Mouse (Mus musculus) frontal cortex, postnatal 14 days (tissue): Measurements from ENCODE around the gene Slc25a25.

Experiments used
- DNase-seq, 2 experiments: peaks; one replicate each; pipeline ENCODE4 v3.0.0; 2022; ENCODE audit warnings: low spot score in 2 of 2

Gene Slc25a25

GRCm38 (mm10) chr2:32407144-32407824 lies 44.0 kb downstream of the Slc25a25 start:
- DNase-seq, result no peak

DNA sequence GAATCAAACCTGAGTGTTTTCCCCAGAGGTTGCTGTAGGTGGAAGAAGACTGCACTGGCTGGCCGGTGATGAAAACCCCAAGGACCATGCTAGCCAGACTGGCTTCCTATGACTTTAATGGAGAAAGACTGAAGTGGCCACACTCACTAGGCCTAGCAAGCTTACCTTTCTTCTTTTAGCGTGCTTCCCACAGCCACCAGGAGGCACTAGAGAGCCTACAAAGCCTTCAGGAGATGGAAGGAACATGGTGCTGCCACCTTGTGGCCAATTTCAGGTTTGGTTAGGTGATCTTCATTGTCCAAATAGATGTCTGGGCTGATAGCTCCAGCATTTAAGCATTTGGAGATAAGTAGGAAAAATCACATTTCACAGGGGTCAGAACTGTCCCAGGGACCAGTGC lies 46.6 kb downstream of the Slc25a25 start:
- DNase-seq, result peak; percentile 83 to 90

DNA sequence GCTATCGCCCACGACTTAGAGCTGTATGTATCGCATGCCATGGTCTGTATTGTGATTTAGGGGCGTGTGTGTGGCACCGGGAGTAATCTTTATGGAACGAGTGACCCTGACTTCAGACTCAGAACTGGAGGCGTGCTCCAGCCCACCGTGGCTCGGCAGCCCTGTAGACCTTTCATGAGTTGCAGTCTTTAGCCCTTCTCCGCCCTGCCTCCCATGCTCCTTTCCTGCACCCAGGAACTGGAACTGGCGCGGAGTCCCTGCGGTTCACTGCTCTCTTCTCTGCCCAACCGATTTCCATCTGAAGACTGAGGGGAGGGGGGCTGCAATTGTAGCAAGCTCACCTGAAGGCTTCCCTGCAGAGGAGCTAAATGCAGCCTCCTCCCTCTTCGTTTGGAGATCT lies 54.5 kb downstream of the Slc25a25 start:
- DNase-seq, result no peak

DNA sequence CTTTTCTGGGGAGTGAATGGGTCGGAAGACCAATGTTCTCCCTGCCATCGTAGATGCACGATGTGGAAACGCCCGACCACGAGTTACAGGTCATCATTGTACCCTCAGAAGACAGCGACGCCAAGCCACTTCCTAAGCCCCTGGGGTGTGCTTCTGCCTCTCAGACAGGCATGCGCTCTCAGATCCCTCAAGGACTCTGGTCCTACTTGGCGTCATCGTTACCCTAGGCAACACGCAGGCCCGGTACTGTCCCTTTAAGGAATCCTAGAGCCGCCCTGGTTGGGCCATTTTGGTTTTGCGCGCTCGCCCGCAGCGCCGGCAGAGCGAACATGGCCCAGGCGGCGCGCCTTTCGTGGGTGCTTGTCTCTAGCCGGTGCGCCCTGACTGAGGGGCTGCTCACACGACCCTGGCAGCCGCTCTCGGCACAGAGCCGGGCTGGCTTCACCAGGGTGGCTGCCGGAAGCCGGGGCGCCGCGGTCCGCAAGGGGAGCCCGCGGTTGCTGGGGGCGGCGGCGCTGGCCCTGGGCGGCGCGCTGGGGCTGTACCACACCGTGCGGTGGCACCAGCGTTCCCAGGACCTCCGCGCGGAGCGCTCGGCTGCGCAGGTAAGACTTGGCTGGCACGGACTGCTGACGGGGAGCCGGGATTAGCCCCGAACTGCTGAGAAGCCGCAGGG lies 55.2 kb downstream of the Slc25a25 start:
- DNase-seq, result peak; percentile 89 to 92

GRCm38 (mm10) chr2:32395484-32395945 lies 55.7 kb downstream of the Slc25a25 start, which contains the start of gene Ptges2:
Ptges2 (plus strand) TSS chr2:32395896.
- DNase-seq, result peak; percentile 84 to 85

- DNase-seq, result peak in 1 of 2 experiments; percentile 27
Observed at GRCm38 (mm10) chr2:32394973-32395372, 56.3 kb downstream of the Slc25a25 start.

GRCm38 (mm10) chr2:32392063-32392462 lies 59.2 kb downstream of the Slc25a25 start:
- DNase-seq, result no peak

GRCm38 (mm10) chr2:32390871-32391270 lies 60.4 kb downstream of the Slc25a25 start:
- DNase-seq, result no peak

GRCm38 (mm10) chr2:32389157-32389556 lies 62.1 kb downstream of the Slc25a25 start:
- DNase-seq, result no peak

DNA sequence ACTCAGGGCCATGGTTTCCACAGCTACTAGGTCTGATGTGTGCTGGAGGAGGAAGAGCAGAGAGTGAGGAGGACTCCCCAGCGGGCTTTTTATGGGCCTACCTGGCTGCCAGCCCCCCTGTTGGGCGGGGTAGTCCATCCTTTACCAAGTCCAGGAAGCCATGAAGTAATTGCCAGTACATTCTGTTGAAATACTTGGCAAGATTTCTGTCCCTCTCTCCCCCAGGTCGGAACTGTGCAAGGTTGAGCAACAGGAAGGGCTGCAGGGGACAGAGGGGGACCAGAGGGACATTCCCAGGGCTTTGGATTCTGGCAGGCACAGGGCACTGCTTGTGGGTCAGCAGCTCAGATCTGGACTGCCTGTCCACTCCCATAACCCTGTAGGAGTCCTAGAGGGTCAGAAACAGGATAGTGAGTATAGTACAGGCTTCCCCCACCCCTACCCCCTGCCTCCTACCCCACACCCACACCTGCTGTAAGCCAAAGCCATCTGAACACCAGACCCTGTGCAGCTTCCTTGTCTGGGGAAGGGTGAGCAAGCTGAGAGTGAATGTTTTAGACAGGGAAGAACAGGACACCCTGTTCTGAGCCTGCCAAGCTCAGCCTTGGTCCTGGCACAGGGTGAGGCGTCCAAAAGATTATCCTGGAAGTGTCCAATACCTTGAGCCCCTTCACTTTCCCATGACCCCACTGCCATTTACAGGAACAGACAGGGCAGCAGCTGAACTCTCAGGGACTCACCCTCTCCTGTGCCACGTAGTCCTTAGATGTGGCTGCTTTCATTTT lies 63.3 kb downstream of the Slc25a25 start, which contains the start of gene Lcn2:
TSS of gene Lcn2 (minus strand) at position 547 of the 785 bp plus-strand sequence.
- no peak for DNase-seq

DNA sequence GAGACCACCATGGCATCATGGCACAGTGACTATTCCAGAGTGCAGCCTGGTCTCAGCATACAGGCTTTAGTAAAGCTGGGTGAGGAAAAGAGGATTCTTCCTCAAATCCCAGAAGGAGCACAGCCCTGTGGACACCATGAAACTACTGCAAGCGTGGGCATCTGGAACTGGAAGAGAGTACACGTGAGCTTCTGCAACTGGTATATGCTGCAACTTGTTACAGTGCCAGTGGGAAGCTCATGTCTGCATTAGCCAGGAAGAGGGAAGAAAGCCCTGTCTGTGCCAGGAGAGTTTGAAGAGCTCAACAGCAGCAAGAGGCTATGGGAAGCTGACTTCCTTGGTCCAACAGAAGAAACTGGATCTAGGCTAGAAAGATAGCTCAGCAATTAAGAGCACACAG lies 68.6 kb downstream of the Slc25a25 start:
- DNase-seq, result no peak

GRCm38 (mm10) chr2:32381775-32382223 lies 69.4 kb downstream of the Slc25a25 start, which contains the start of gene 1110008P14Rik:
1110008P14Rik (minus strand) TSS chr2:32381938.
- DNase-seq, result peak; percentile 80 to 86

DNA sequence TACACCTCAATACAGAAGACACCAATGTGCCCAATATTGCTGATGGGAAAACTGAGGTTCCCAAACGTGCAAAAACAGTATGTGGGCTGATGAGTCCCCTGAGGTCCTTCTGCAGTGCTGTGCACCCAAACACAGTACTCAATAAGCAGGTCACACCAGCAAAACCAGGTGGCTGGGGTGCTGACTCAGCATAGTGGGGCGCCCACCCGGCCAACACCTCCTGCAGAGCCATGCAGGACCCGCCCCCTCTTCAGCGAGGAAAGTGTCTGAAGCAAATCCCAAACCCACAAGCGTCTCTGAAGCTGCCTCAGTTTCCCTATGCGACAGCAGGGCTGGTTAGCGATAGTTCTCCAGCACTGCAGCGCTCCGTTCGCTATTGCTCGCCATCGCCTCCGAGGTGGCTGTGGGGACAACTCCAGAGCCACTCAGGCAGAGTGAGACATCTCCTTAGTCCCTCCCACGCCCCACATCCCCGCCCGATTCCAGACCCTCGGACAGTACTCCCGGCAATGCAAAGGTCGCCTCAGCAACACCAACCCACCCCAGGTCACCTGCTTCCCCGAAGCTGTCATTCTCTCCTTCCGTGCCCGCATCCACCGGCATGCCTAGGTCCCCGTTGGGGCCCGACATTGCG lies 70.0 kb downstream of the Slc25a25 start:
- DNase-seq, result peak in 1 of 2 experiments; percentile 44

DNA sequence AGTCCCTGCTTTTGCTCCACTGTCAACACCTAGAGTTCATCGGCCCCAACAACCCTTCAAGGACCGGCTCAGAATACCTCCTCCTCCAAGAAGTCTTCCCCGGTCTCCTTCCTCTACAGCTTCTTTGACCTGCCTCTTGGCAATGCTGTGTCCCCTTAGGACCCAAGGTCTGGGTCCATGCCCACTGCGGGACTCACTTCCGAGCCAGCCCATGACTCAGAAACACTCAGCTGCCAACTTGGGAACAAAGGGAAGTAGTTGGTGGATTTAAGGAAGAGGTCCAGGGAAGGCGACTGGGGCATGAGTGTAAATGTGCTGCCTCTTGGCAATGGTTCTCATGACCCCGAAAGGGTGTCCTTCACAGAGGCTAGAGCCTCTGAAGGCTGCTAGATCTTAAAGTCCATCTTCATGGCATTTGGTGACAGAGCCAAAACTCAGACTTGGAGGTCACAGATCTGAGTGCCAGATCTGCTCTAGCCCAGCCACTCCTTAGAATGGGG lies 71.2 kb downstream of the Slc25a25 start:
- no peak for DNase-seq

DNA sequence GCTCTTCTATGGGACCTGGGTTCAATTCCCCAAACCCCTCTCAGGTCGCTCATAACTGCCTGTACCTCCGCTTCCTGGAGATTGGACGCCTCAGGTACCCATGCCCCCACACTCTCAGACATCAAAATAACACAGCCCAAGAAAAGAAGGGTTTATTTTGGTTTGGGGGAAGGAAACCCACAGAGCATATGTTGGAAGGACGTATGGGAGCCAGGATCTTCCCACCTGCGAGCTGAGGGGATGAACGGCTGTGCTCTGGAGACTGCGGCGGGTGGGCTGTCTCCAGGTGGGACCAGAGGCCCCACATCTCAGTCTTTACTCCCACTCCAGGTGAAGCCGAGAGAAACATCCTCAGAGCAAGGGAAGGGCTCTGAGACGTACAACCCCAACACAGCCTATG lies 74.3 kb downstream of the Slc25a25 start:
- no peak for DNase-seq

DNA sequence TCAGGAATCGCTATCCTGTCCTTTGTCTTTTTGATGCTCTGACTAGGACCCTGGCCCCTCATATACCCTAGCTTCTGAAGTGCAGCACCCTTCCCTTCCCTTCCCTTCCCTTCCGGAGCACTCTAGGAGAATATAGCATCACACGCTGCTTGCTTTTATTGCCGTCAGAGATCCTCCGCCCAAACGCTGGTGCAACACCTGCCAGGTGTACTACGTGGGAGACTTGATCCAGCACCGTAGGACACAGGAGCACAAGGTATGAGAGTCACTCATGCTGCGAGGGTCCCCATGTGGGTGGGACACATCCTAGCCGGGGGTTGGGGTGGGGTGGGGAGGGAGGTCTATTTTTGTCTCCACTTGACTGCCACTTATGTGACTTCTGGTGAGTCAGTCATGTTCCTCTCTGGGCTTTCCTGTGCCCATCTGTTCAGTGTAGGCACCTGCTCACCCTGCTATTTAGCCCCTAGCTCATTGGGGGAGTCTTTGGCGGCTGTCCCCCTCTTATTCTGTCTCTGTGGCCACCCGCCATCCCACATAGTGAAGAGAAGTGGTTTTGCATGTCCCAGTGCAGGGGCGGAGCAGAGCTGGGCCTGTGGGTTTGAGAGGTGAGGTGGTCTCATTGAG lies 75.8 kb downstream of the Slc25a25 start:
- no peak for DNase-seq

DNA sequence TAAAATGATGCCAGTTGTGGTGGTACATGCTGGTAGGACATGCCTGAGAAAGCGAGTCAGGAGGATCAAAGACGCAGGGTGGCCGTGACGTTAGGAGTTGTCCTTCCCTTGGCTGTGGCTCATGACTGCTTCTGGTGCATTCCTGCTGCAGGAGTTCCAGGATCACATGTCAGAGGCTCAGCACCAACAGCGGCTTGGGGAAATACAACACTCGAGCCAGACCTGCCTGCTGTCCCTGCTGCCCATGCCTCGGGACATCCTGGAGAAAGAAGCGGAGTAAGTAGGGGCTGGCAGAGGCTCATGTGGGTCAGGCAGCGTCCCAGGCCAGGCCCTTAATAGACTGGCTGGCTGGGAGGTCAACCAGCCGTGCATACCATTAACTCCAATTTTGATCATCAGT lies 77.1 kb downstream of the Slc25a25 start:
- no peak for DNase-seq

DNA sequence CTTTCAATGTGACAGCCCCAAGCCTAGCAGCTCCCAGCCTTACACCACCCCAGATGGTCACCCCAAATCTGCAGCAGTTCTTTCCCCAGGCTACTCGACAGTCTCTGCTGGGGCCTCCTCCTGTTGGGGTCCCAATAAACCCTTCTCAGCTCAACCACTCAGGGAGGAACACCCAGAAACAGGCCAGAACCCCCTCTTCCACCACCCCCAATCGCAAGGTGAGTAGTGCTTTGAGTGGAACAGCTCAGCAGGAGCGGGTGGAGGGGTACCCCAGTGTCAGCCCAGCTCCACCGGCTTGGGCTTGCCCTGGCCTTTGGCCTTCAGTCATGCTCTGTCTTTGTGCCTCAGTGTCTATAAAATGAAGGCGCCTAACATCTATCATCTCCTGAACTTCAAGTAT lies 83.9 kb downstream of the Slc25a25 start:
- DNase-seq, result no peak
